Mouse (Mus musculus) neural tube, embryonic 10.5 days (tissue): ENCODE results near the gene Ccne1.
"Not testable (repeated sequence)": the region's sequence is repeated elsewhere in the genome, so short reads cannot be mapped to it uniquely, and the experiment has no call there.

ENCODE experiments used
- DNase-seq: peaks from one replicate; pipeline ENCODE4 v3.0.0-alpha.2; 2017; ENCODE audit warnings: low spot score; ENCODE audit errors: extremely low spot score

Ccne1 gene

DNA sequence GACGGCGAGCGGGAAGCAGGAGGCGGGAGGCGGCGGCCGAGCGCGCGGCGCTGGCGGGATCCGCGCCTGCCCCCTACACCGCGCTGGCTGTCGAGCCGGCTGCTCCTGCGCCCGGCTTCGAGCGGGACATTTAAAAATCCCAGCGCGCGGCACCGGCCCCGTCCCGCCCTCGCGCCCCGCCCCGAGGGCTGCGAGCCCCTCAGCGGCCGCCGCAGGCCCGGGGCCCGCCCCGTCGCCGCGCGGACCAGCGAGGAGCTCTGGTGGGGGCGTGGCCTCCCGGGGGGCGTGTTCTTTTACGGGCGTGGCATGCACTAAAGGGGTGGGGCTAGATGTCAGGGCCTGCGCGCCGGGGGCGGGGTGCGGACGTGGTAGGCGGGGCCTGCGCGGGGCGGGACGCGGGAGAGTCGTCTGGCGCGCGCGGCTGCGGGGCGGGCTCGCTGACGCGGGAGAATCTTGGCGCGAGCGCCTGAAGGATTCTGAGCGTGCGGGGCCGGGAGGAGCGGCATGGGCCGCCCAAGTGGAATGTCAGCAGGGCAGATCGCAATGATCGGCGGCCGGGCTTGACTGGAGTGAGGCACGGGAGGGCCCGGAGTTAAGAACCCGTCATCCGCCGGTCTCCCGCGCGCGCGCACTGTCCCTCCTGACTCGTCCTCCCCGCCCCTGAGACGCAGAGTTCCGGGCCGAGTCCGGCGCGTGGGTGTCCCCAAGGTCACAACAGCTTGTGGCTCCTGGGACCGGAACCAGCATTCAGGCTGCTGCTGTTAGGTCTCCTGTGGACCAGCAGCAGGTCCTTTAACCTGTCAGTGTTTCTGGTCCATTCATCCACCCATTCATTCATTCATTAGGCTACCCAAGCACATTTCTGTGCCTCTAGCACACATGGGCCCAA, at the start of gene Ccne1:
Ccne1 (minus strand) TSS at position 164 of the 889 bp plus-strand sequence.
- peak; percentile 100 for DNase-seq

DNA sequence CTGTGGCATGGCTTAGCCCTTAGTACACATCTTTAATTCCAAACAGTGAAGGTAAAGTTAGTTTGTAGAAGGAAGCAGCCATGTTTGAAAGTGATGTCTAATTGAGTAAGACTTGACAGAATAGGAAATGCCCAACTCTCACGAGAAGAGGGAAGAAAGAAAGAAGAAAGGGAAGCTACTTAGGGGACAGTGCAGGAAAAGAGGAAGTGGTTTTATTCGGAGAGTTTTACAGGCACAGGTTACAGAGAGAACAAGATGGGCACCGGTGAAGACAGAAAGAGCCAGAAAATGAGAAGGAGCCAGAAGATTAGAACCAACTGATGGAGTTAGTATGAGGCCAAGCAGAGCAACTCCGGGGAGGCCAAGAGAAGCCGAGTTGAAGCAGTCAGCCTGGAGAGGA, 48.5 kb upstream of the Ccne1 start:
- DNase-seq, result no peak

- no peak for DNase-seq
Observed at GRCm38 (mm10) chr7:38152571-38152970, 45.2 kb upstream of the Ccne1 start.

DNA sequence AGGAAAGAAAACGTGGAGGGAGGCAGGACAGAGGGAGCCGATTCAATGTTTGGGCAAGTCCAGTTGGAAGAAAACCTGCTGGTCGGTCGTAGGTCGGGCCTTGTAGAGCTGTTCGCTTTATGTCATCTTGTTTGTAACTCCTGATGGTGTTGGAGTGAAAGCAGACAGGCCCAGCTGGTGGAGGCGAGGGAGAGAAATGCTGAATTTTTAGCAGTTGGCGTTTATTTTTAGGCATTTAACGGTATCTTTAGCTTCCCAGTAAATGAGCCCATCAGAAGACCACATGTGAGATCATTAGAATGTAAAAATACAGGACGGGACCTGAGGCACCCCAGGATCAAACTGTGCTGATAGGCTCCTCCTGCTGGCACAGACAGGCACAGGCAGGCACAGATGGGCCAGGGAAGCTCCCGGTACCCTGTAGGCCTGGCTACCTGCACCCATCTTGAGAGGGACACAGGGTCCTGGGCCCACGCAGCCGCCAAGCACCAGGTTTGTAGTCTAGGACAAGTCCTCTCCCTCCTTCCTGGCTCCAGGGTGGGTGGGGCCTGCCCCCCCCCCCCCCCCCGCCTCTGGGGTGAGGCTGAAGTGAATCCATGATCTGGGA, 44.5 kb upstream of the Ccne1 start:
- DNase-seq, result no peak

DNA sequence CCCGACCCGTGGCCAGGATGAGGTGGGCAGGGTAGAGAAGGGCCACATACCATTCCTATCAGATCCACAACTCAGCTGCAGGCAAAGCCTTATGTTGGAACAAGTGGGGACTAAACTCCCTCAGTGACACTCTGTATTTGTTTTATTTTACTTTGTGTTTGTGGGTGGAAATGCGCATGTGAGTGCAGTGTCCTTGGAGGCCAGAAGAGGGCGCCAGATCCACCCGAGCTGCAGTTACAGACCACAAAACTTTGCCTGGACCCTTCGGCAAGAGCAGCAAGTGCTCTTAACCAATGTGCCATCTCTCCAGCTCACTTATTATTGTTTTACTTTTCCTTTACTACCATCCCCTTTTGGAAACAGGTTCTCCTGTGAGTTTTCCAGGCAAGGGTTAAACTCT, 40.1 kb upstream of the Ccne1 start:
- DNase-seq, result no peak

DNA sequence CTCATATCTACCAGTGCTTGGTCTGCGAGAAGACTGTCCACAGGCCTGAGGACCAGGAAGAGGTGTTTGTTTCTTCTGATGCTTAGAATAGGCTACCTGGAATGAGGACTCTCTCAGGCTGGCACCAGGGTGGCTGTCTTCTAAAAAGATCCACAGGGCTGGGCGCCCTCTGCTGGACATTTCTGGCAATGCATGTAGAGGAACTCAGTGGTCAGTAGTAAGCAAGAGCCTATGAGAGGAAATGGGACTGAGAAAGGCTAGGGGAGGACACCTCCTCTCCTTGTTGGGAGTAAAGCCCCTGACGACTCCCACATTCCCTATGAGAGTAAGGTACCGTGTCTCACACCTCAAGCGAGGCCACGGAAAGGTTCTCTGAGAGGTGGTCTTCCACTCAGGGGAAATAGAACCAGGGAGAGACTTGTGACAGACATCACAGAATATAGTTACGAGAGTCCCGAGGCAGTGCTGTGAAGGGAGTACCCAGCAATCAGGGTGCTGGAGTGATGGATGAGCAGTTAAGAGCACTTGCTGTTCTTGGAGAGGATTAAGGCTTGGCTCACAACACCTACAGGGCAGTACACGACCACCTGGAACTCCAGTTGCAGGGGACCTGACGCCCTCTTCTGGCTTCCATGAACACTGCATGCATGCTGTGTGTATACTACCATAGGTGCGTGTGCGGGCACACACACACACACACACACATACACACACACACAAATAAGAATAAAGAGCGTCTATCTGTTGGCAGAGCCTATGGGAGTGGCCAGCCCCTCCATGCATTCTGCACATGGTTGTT, 34.6 kb upstream of the Ccne1 start:
- DNase-seq, result peak; percentile 95

GRCm38 (mm10) chr7:38140324-38140723, 33.0 kb upstream of the Ccne1 start:
- DNase-seq, result no peak

- no peak for DNase-seq
Observed at GRCm38 (mm10) chr7:38134471-38134870, 27.1 kb upstream of the Ccne1 start.

- peak; percentile 52 for DNase-seq
Observed at GRCm38 (mm10) chr7:38131186-38131585, 23.9 kb upstream of the Ccne1 start.

GRCm38 (mm10) chr7:38129986-38130729, 22.8 kb upstream of the Ccne1 start:
- DNase-seq, result peak; percentile 43

- no peak for DNase-seq
Observed at GRCm38 (mm10) chr7:38129491-38129890, 22.2 kb upstream of the Ccne1 start.

- not testable (repeated sequence) for DNase-seq
Observed at GRCm38 (mm10) chr7:38128256-38128655, 20.9 kb upstream of the Ccne1 start.

- peak; percentile 18 for DNase-seq
Observed at GRCm38 (mm10) chr7:38125565-38126159, 18.3 kb upstream of the Ccne1 start.

DNA sequence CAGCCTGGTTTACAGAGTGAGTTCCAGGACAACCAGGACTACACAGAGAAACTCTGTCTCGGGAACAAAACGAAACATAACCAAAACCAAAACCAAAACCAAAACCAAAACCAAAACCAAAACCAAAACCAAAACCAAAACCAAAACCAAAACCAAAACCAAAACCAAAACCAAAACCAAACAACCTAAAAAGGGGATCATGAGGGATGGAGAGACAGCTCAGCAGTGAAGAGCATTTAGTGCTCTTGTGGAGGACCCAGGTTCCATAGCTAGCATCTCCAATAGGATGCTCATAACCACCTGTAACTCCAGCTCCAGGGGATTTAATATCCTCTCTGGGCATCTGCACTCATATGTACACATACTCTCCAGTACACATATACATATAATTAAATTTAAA, 16.8 kb upstream of the Ccne1 start:
- not testable (repeated sequence) for DNase-seq

DNA sequence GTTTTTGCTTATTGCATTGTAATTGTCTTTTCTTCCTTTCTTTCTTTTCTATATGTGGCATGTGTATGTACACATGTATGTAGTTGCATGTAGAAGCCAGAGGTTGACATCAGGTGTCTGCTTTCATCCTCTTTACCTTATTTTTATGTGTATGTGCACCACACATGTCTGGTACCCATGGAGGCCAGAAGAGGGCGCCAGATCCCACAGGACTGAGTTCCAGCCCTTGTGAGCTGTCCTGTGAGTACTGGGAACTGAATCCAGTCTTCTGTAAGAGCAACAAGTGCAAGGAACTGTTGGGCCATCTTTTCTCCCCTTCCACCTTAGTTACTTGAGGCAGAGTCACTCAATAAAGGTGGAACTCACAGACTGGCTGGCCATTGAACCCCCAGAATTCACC, 11.3 kb upstream of the Ccne1 start:
- DNase-seq, result no peak

GRCm38 (mm10) chr7:38112451-38112850, 5.1 kb upstream of the Ccne1 start:
- DNase-seq, result peak; percentile 21

DNA sequence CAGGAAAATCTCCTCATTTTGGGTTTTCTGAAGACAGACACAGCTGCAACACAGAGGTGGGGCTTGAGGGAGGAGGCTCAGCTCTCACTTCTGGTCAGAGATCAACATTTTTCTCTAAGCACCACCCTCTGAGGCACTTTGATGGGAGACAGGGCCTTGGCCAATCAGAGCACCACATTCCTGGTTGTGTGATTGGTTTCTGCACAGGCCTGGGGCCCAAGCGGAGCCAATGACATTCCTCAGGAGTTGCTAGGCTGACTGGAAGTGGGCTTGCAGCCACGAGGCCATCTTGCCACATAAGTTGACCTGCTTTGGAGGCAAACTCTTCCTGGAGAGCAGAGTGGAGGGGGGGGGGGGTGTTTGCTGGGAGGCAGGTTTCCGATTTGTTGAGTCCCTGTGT, 4.7 kb upstream of the Ccne1 start:
- peak; percentile 61 for DNase-seq

DNA sequence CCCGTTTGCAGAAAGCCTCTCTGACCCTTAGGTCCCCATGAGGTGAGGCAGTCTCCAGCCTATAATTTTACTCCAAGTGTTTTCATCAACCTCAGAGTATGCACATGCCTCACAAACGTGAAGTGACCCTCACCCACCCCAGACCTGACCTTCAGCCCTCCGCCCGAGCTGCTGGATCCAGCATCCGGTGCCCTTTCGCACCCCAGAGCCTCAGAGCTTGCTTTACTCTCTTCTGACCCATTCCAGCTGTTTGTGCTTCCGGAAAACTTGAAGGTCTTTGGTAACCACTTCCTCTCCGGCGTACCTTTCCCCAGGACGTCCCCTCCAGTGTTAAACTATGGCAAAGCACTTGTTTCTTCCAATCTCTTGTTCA, 912 bp upstream of the Ccne1 start:
- DNase-seq, result no peak

- DNase-seq, result peak; percentile 67
Observed at GRCm38 (mm10) chr7:38106711-38107311, 523 bp downstream of the Ccne1 start.

- no peak for DNase-seq
Observed at GRCm38 (mm10) chr7:38105379-38105778, 2.0 kb downstream of the Ccne1 start.
